Mouse (Mus musculus) liver, adult 2 months (tissue): ENCODE data around the gene Sidt2.

ENCODE experiments used
- CTCF ChIP-seq: fragments of 200-500 bp; IDR thresholded peaks from 2 replicates; pipeline ENCODE4 v1.5.1; 2011; ENCODE audit warnings: low read depth, low read length, control low read depth
- POLR2A ChIP-seq: fragments of 200-500 bp; IDR thresholded peaks from 2 replicates; pipeline ENCODE4 v1.6.1; 2011; ENCODE audit warnings: low read length, control low read depth; ENCODE audit not compliant: insufficient read depth; ENCODE audit errors: extremely low read depth

DNA sequence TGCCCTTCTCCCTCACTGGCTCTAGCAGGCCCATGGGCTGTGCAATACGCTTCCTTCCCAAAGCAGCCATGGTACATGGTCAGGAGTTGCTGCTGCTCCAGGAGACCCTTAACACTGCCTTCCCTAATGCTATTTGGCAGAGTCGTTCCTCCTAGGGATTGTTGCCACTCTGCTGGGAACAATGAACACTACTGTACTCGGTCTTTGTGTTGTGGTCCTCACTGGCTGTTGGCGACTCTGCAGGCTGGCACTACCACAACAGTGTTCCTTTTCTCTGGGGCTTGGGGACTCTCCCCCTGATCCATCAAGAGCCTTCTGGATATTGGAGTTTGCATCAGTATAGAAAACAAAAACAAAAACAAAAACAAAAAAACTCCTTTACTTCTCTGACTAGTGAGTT lies 44.0 kb upstream of the Sidt2 start:
- TF ChIP-seq POLR2A, result no peak
- TF ChIP-seq CTCF, result no peak
